Mouse (Mus musculus): ENCODE data around the gene Nbl1. TPM values are rescaled to one million over a fixed set of nuclear protein-coding genes. Genes with fewer than 3 reads are reported as not detected.

Gene Nbl1
- total RNA-seq (2014; rRNA removed), result 41.7 and 57.6 TPM in 2 replicates
- 56.7 and 64.3 TPM in 2 replicates for polyA plus RNA-seq (2015; fragmentation: Nextera tagmentation; extraction: Ambion mirVana)

DNA sequence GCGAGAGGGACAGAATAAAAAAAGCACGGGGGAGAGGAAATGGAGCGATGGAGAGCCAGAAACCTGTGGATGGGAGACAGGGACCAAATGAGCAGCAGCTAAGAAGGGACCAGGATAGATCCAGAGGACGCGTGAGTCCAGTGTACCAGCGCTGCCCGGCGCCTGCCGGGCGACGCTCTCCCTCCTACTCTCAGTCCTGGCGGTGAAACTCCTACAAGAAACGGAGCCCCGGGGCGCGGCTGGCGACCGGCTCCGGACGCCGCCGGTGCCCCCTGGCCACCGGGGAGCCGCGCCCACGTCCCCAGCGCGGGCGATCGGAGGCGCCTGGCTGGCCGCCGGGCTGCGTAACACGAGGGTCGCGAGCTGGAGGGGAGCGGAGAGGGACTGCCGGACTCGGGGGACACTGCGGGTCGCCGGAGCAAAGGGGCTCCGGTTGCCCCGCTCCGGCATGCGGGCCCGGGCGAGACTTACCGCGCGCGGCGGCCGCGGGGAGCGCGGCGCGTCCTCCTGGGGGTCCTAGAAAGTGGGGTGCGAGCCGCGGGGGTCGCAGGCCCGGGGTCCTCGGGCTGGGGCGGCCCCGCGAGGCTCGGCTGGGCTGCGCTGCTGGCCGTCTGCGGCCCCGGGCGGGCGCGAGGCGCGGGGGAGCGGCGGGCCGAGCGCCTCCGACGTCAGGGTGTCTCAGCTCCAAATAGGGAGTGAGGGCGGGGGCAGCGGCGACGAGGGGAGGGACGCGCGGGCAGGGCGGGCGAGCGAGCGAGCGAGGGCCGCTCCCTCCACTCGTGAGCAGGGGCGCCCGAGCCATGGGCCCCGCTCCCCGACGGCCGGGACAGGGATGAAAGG, at the start of gene Nbl1:
TSS of gene Nbl1 (minus strand) at position 638 of the 840 bp plus-strand sequence.
- Histone ChIP-seq H3K36me3 (ENCODE audit: insufficient read depth) (no peaks in the 10 kb centered on the region), H3K4me3 (ENCODE audit: low read depth, low read length) (peak within 1 kb of the TSS; percentile 51), H3K9me3 (ENCODE audit: low read length) (no peaks in the 10 kb centered on the region), H3K9ac (peak within 1 kb of the TSS; percentile 53), H3K4me2 (ENCODE audit: low read depth) (peak within 1 kb of the TSS; percentile 92), H3K27me3 (ENCODE audit: insufficient read depth, low read length) (peaks cover 23% of the 10 kb centered on the region), H3K27ac (ENCODE audit: low read depth, low read length) (no peak within 1 kb of the TSS), H3K4me1 (ENCODE audit: insufficient read depth) (no peaks in the 10 kb centered on the region; the same call in 1 of the 2 replicates)
- 2% methylated on average over 100 of the region's 105 CpGs for WGBS
- no peak for DNase-seq
- ATAC-seq, result peak; percentile 40
- TF ChIP-seq CTCF (IDR thresholded peaks at IDR 0.05; ENCODE audit: low read depth), result no peak

- Histone ChIP-seq H3K9me3 (ENCODE audit: low read length) (no peaks in the 10 kb centered on the region), H3K4me1 (ENCODE audit: insufficient read depth) (no peaks in the 10 kb centered on the region), H3K9ac (no peak overlapping the region), H3K36me3 (ENCODE audit: insufficient read depth) (no peaks in the 10 kb centered on the region), H3K27ac (ENCODE audit: low read depth, low read length) (no peak overlapping the region), H3K27me3 (ENCODE audit: insufficient read depth, low read length) (no peaks in the 10 kb centered on the region), H3K4me2 (ENCODE audit: low read depth) (no peak overlapping the region), H3K4me3 (ENCODE audit: low read depth, low read length) (no peak overlapping the region)
- ATAC-seq (no peak), DNase-seq (no peak)
- WGBS, result 73% methylated on average over 6 of the region's 6 CpGs
- no peak for TF ChIP-seq CTCF (IDR thresholded peaks at IDR 0.05; ENCODE audit: low read depth)
Observed at GRCm38 (mm10) chr4:139141785-139142184, 49.0 kb upstream of the Nbl1 start.

- WGBS, result 87% methylated on average over 2 of the region's 2 CpGs
- H3K9ac ChIP-seq, result no peak overlapping the region
- no peak overlapping the region for H3K4me3 ChIP-seq (ENCODE audit: low read depth, low read length)
- TF ChIP-seq CTCF (IDR thresholded peaks at IDR 0.05; ENCODE audit: low read depth), result no peak
- no peak overlapping the region for H3K27ac ChIP-seq (ENCODE audit: low read depth, low read length)
- ATAC-seq (no peak), DNase-seq (no peak)
- H3K4me2 ChIP-seq (ENCODE audit: low read depth), result no peak overlapping the region
- H3K9me3 ChIP-seq (ENCODE audit: low read length), result no peaks in the 10 kb centered on the region
- H3K36me3 ChIP-seq (ENCODE audit: insufficient read depth), result no peaks in the 10 kb centered on the region
- H3K4me1 ChIP-seq (ENCODE audit: insufficient read depth), result no peaks in the 10 kb centered on the region
- H3K27me3 ChIP-seq (ENCODE audit: insufficient read depth, low read length), result no peaks in the 10 kb centered on the region
Observed at GRCm38 (mm10) chr4:139140267-139140666, 47.5 kb upstream of the Nbl1 start.

DNA sequence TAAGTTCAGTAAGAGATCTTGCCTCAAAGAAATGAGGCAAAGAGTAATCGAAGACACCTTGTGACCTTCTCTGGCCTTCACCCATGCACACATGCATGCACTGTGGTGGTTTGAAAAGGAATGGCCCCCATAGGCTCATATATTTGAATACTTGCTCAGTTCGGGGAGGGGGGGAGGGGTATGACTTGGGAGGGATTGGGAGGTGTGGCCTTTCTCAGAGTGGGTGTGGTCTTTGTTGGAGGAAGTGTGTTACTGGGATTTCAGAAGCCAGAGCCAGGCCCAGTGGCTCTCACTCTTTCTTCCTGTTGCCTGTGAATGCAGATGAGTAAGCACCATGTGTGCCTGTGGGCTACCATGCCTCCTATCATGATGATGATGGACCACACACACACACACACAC, 43.2 kb upstream of the Nbl1 start:
- Histone ChIP-seq H3K4me3 (ENCODE audit: low read depth, low read length) (no peak overlapping the region), H3K4me2 (ENCODE audit: low read depth) (no peak overlapping the region), H3K9ac (no peak overlapping the region), H3K36me3 (ENCODE audit: insufficient read depth) (no peaks in the 10 kb centered on the region), H3K27me3 (ENCODE audit: insufficient read depth, low read length) (no peaks in the 10 kb centered on the region), H3K9me3 (ENCODE audit: low read length) (no peaks in the 10 kb centered on the region), H3K4me1 (ENCODE audit: insufficient read depth) (0 out of 2 replicates have a peak, but pooled peaks cover 6% of the 10 kb centered on the region), H3K27ac (ENCODE audit: low read depth, low read length) (no peak overlapping the region)
- TF ChIP-seq CTCF (IDR thresholded peaks at IDR 0.05; ENCODE audit: low read depth), result no peak
- 89% methylated on average over 2 of the region's 2 CpGs for WGBS
- DNase-seq, result no peak
- ATAC-seq, result no peak

DNA sequence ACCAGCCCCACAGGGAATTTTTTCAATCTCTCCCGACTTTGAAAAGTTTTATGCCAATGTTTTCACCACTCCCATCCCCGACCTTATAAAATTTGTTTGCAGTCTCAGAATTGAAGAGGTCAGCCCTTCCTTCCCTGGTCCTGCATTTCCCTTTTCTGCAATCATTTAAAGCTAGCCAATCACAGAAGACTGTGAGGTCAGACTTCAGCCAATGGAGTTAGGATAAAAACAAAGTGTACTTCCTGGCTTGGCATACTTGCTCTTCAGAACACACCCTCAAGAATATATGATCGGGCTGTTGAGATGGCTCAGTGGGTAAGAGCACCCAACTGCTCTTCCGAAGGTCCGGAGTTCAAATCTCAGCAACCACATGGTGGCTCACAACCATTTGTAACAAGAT, 40.3 kb upstream of the Nbl1 start:
- H3K4me3 ChIP-seq (ENCODE audit: low read depth, low read length), result no peak overlapping the region
- H3K4me2 ChIP-seq (ENCODE audit: low read depth), result no peak overlapping the region
- no peaks in the 10 kb centered on the region for H3K9me3 ChIP-seq (ENCODE audit: low read length)
- no peak for ATAC-seq
- no peaks in the 10 kb centered on the region for H3K27me3 ChIP-seq (ENCODE audit: insufficient read depth, low read length)
- H3K4me1 ChIP-seq (ENCODE audit: insufficient read depth), result peaks cover 13% of the 10 kb centered on the region; the same call in 1 of the 2 replicates
- no peak overlapping the region for H3K9ac ChIP-seq
- TF ChIP-seq CTCF (IDR thresholded peaks at IDR 0.05; ENCODE audit: low read depth), result no peak
- no peak overlapping the region for H3K27ac ChIP-seq (ENCODE audit: low read depth, low read length)
- no peaks in the 10 kb centered on the region for H3K36me3 ChIP-seq (ENCODE audit: insufficient read depth)
- WGBS, result 87% methylated on average over 5 of the region's 5 CpGs
- DNase-seq, result no peak

DNA sequence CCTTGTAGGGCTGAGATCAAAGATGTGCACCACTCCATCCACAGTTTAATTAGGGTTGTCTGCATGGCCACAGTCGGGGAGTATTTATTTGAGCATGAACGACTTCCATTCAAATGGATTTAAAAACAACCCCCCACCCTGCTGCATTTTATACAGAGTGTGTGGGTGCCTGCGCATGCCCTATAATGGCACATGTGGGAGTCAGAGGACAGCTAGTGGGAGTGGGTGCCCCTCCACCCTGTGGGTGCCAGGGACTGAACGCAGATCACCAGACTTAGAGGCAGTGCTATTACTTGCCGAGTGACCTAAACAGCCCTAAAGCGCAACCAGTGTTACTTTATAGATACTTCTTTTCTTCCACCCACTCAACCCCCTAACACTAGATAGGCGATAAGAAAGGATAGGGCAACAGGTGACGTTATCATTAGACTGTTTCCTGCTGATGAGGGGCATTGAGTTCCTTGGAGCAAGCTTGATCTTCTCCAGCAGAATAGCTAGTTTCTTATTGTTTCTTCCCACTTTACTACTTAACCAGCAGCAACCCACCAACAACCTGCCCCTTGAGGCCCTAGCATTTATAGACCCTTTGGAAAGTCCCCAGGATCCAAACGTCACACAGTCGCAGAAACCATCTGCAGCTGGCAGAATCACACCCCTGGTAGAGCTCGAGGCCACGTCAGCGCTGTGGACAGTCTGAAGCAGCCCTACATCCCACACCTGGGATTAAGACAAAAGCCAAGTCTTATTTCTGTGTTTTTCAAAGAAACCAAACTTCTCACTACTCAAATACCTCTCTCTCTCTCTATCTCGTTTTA, 39.3 kb upstream of the Nbl1 start:
- ATAC-seq (no peak), DNase-seq (no peak)
- Histone ChIP-seq H3K27me3 (ENCODE audit: insufficient read depth, low read length) (no peaks in the 10 kb centered on the region), H3K9me3 (ENCODE audit: low read length) (no peaks in the 10 kb centered on the region), H3K9ac (no peak overlapping the region), H3K27ac (ENCODE audit: low read depth, low read length) (no peak overlapping the region), H3K4me1 (ENCODE audit: insufficient read depth) (peaks cover 13% of the 10 kb centered on the region; the same call in 1 of the 2 replicates), H3K4me2 (ENCODE audit: low read depth) (peak overlapping the region; percentile 85), H3K4me3 (ENCODE audit: low read depth, low read length) (peak overlapping the region; percentile 99; the same call in 1 of the 2 replicates), H3K36me3 (ENCODE audit: insufficient read depth) (no peaks in the 10 kb centered on the region)
- 86% methylated on average over 14 of the region's 14 CpGs for WGBS
- TF ChIP-seq CTCF (IDR thresholded peaks at IDR 0.05; ENCODE audit: low read depth), result no peak

Data from forebrain, postnatal 0 days (tissue).